Mouse (Mus musculus): Measurements from ENCODE around the gene Plppr5.

- no peak for TF ChIP-seq GATA1 (IDR thresholded peaks at IDR 0.05; ENCODE audit: low read length)
- no peak for TF ChIP-seq TAL1 (IDR thresholded peaks at IDR 0.05; ENCODE audit: low read length)
These were observed 27.8 kb downstream of the Plppr5 start for GRCm38 (mm10) chr3:117602404-117602803.
